Mouse (Mus musculus) heart, embryonic 13.5 days (tissue): ENCODE results near the gene Slfn2. TPM values are rescaled to one million over a fixed set of nuclear protein-coding genes. Genes with fewer than 3 reads are reported as not detected.
A peak's percentile ranks its signal among the peaks of the same experiment; 100 is the strongest.
"Not testable (repeated sequence)": the region's sequence is repeated elsewhere in the genome, so short reads cannot be mapped to it uniquely, and the experiment has no call there.

Experiments
- ATAC-seq: fragments of 200-750 bp; cut with Nextera tagmentation; 2 replicates; pipeline ENCODE4 v1.8.0; 2017; ENCODE audit warnings: moderate TSS enrichment; ENCODE audit not compliant: insufficient number of reproducible peaks, low FRiP score, low TSS enrichment; ENCODE audit errors: extremely low read depth
- H3K27ac ChIP-seq: fragments of 300-500 bp; sonication (generic); replicated peaks from 2 replicates; pipeline ENCODE4 v1.5.1; 2015; ENCODE audit warnings: moderate library complexity, mild to moderate bottlenecking, inconsistent platforms
- H3K27me3 ChIP-seq: fragments of 300-500 bp; sonication (generic); replicated peaks from 2 replicates; pipeline ENCODE4 v1.6.1; 2015; ENCODE audit warnings: mild to moderate bottlenecking, inconsistent platforms
- H3K36me3 ChIP-seq: fragments of 300-500 bp; sonication (generic); 2 replicates; pipeline ENCODE4 v1.6.1; 2015; ENCODE audit warnings: mild to moderate bottlenecking, inconsistent platforms
- H3K4me1 ChIP-seq: fragments of 300-500 bp; sonication (generic); 2 replicates; pipeline ENCODE4 v1.6.1; 2015; ENCODE audit warnings: inconsistent platforms
- H3K4me2 ChIP-seq: fragments of 300-500 bp; sonication (generic); 2 replicates; pipeline ENCODE4 v1.6.1; 2015; ENCODE audit warnings: inconsistent platforms, mild to moderate bottlenecking, moderate library complexity
- H3K4me3 ChIP-seq: fragments of 300-500 bp; sonication (generic); 2 replicates; pipeline ENCODE4 v1.5.1; 2015; ENCODE audit warnings: moderate library complexity, mild to moderate bottlenecking, inconsistent platforms
- H3K9ac ChIP-seq: fragments of 300-500 bp; sonication (generic); 2 replicates; pipeline ENCODE4 v1.6.1; 2015; ENCODE audit warnings: inconsistent platforms, mild to moderate bottlenecking, moderate library complexity
- H3K9me3 ChIP-seq: fragments of 300-500 bp; sonication (generic); 2 replicates; pipeline ENCODE4 v1.6.1; 2016; ENCODE audit warnings: inconsistent platforms
- WGBS: fragments of 180-500 bp; shearing (Covaris S2); methylation state at CpG from one replicate; pipeline ENCODE4 v1.1.7; 2015; ENCODE audit warnings: mixed read lengths; 5-methylcytosine and 5-hydroxymethylcytosine counted together
- polyA plus RNA-seq: library from polyadenylated mRNA; unstranded; fragments of >200 nt; fragmentation: Nextera tagmentation; extraction: Ambion mirVana; gene quantifications from 2 replicates; pipeline ENCODE4 v1.2.1, GENCODE M21; 2015

Slfn2 gene
- 3.6 and 4.0 TPM in 2 replicates for polyA plus RNA-seq

- no peak for ATAC-seq
- WGBS = 65% methylated on average over 2 of the region's 2 CpGs
- Histone ChIP-seq H3K27ac (0 out of 2 replicates have a peak within 1 kb of the TSS, but pooled peaks have one; percentile 12), H3K4me3 (peak within 1 kb of the TSS; percentile 29), H3K36me3 (0 out of 2 replicates have a peak, but pooled peaks cover 3% of the 10 kb centered on the region), H3K9ac (peak within 1 kb of the TSS; percentile 1), H3K9me3 (no peaks in the 10 kb centered on the region), H3K4me2 (peak within 1 kb of the TSS; percentile 52), H3K27me3 (0 out of 2 replicates have a peak, but pooled peaks cover 3% of the 10 kb centered on the region), H3K4me1 (peaks cover 28% of the 10 kb centered on the region)
Measured at GRCm38 (mm10) chr11:83064946-83065345, at the start of gene Slfn2. TSS of gene Slfn2 (plus strand) at chr11:83065112.

GRCm38 (mm10) chr11:83016093-83016492 is 48.8 kb upstream of the Slfn2 start:
- no peak overlapping the region for H3K4me2 ChIP-seq
- ATAC-seq = no peak
- H3K4me3 ChIP-seq = no peak overlapping the region
- no peaks in the 10 kb centered on the region for H3K4me1 ChIP-seq
- H3K9me3 ChIP-seq = no peaks in the 10 kb centered on the region
- H3K27me3 ChIP-seq = no peaks in the 10 kb centered on the region
- H3K36me3 ChIP-seq = no peaks in the 10 kb centered on the region
- H3K27ac ChIP-seq = no peak overlapping the region
- no peak overlapping the region for H3K9ac ChIP-seq

- H3K27ac ChIP-seq, H3K9me3 ChIP-seq, H3K4me3 ChIP-seq, H3K4me1 ChIP-seq, ATAC-seq, H3K27me3 ChIP-seq, H3K36me3 ChIP-seq, H3K9ac ChIP-seq: not testable (repeated sequence)
- 66% methylated on average over 18 of the region's 18 CpGs for WGBS
- H3K4me2 ChIP-seq = peak overlapping the region; percentile 19
Measured at GRCm38 (mm10) chr11:83019561-83020519, 45.1 kb upstream of the Slfn2 start.

GRCm38 (mm10) chr11:83020621-83021020 is 44.3 kb upstream of the Slfn2 start, which contains the start of gene Slfn8:
TSS of gene Slfn8 (minus strand) at chr11:83020810.
- Histone ChIP-seq H3K27me3 (no peaks in the 10 kb centered on the region), H3K9ac (no peak within 1 kb of the TSS), H3K27ac (no peak within 1 kb of the TSS), H3K4me1 (no peaks in the 10 kb centered on the region), H3K36me3 (no peaks in the 10 kb centered on the region), H3K9me3 (no peaks in the 10 kb centered on the region), H3K4me3 (no peak within 1 kb of the TSS), H3K4me2 (peak within 1 kb of the TSS; percentile 19)
- no peak for ATAC-seq
- 66% methylated on average over 5 of the region's 5 CpGs for WGBS

- WGBS = 73% methylated on average over 3 of the region's 3 CpGs
- H3K9me3 ChIP-seq, H3K4me2 ChIP-seq, H3K4me1 ChIP-seq, H3K27me3 ChIP-seq, H3K9ac ChIP-seq, H3K36me3 ChIP-seq, H3K4me3 ChIP-seq, ATAC-seq, H3K27ac ChIP-seq: not testable (repeated sequence)
Measured at GRCm38 (mm10) chr11:83038686-83039085, 26.2 kb upstream of the Slfn2 start.

GRCm38 (mm10) chr11:83039156-83039555 is 25.8 kb upstream of the Slfn2 start:
- WGBS = 14% methylated on average over 1 of the region's 1 CpGs
- Histone ChIP-seq H3K27me3 (no peaks in the 10 kb centered on the region), H3K4me3 (no peak overlapping the region), H3K27ac (no peak overlapping the region), H3K9me3 (no peaks in the 10 kb centered on the region), H3K4me2 (peak overlapping the region; percentile 65), H3K4me1 (no peaks in the 10 kb centered on the region; the same call in 1 of the 2 replicates), H3K9ac (no peak overlapping the region), H3K36me3 (no peaks in the 10 kb centered on the region)
- ATAC-seq = no peak

- ATAC-seq = no peak
- Histone ChIP-seq H3K4me3 (peak overlapping the region; percentile 40), H3K27ac (no peak overlapping the region), H3K36me3 (no peaks in the 10 kb centered on the region), H3K27me3 (no peaks in the 10 kb centered on the region), H3K4me1 (no peaks in the 10 kb centered on the region; the same call in 1 of the 2 replicates), H3K9ac (peak overlapping the region; percentile 52; the same call in 1 of the 2 replicates), H3K4me2 (peak overlapping the region; percentile 65), H3K9me3 (no peaks in the 10 kb centered on the region)
- WGBS = 11% methylated on average over 19 of the region's 19 CpGs
Measured at GRCm38 (mm10) chr11:83039796-83040195, 25.1 kb upstream of the Slfn2 start.

- H3K27ac ChIP-seq = no peak overlapping the region
- H3K9me3 ChIP-seq = no peaks in the 10 kb centered on the region
- no peaks in the 10 kb centered on the region; the same call in 1 of the 2 replicates for H3K4me1 ChIP-seq
- ATAC-seq = no peak
- no peak overlapping the region for H3K9ac ChIP-seq
- peak overlapping the region; percentile 40 for H3K4me3 ChIP-seq
- H3K4me2 ChIP-seq = peak overlapping the region; percentile 65
- 29% methylated on average over 1 of the region's 1 CpGs for whole genome bisulfite sequencing
- no peaks in the 10 kb centered on the region for H3K27me3 ChIP-seq
- H3K36me3 ChIP-seq = no peaks in the 10 kb centered on the region
Measured at GRCm38 (mm10) chr11:83040325-83040724, 24.6 kb upstream of the Slfn2 start.

GRCm38 (mm10) chr11:83041000-83041399 is 23.9 kb upstream of the Slfn2 start:
- Histone ChIP-seq H3K4me1 (no peaks in the 10 kb centered on the region; the same call in 1 of the 2 replicates), H3K9me3 (no peaks in the 10 kb centered on the region), H3K27me3 (no peaks in the 10 kb centered on the region), H3K27ac (no peak overlapping the region), H3K36me3 (no peaks in the 10 kb centered on the region), H3K9ac (no peak overlapping the region), H3K4me3 (no peak overlapping the region), H3K4me2 (no peak overlapping the region)
- ATAC-seq = no peak

GRCm38 (mm10) chr11:83043891-83044290 is 21.0 kb upstream of the Slfn2 start:
- Histone ChIP-seq H3K27ac (no peak overlapping the region), H3K27me3 (no peaks in the 10 kb centered on the region), H3K4me2 (no peak overlapping the region), H3K9ac (no peak overlapping the region), H3K9me3 (no peaks in the 10 kb centered on the region), H3K36me3 (no peaks in the 10 kb centered on the region), H3K4me1 (no peaks in the 10 kb centered on the region; the same call in 1 of the 2 replicates), H3K4me3 (no peak overlapping the region)
- 69% methylated on average over 4 of the region's 4 CpGs for WGBS
- no peak for ATAC-seq

GRCm38 (mm10) chr11:83045642-83046041 is 19.3 kb upstream of the Slfn2 start:
- no peak overlapping the region for H3K4me3 ChIP-seq
- no peak for ATAC-seq
- H3K4me1 ChIP-seq = no peaks in the 10 kb centered on the region
- 0 out of 2 replicates have a peak, but pooled peaks cover 5% of the 10 kb centered on the region for H3K9me3 ChIP-seq
- no peak overlapping the region for H3K27ac ChIP-seq
- no peaks in the 10 kb centered on the region for H3K27me3 ChIP-seq
- no peak overlapping the region for H3K9ac ChIP-seq
- H3K4me2 ChIP-seq = no peak overlapping the region
- 72% methylated on average over 3 of the region's 3 CpGs for whole genome bisulfite sequencing
- no peaks in the 10 kb centered on the region for H3K36me3 ChIP-seq
